Mouse (Mus musculus) brain, embryonic 18.5 days (tissue): ENCODE data around the gene Csnk2a1.

Source experiments
- DNase-seq: peaks from one replicate; pipeline ENCODE4 v3.0.0-alpha.2; 2012; ENCODE audit warnings: low read depth, low spot score

Gene Csnk2a1

GRCm38 (mm10) chr2:152324842-152325241 is 98.2 kb downstream of the Csnk2a1 start:
- DNase-seq = no peak

- no peak for DNase-seq
Measured at GRCm38 (mm10) chr2:152326157-152326556, 99.5 kb downstream of the Csnk2a1 start.

- no peak for DNase-seq
Measured at GRCm38 (mm10) chr2:152326654-152327053, 100.0 kb downstream of the Csnk2a1 start.

DNA sequence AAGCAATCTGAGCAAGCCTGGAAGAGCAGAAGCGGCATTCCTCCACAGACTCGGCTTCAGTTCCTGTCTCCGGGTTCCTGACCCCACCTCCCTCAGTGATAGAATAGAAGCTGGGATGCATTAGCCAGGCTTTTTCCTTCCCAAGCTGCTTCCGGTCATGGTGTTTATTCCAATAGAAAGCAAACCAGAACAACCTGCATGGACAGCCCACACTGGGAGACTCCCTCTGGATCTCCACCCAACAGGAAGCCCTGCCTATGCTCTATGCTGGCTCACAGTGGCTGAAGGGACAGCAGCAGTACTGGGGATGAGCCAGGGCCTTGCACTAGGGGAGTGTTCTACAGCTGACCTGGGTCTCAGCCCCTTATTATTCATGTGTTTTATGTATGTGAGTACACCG is 101.3 kb downstream of the Csnk2a1 start:
- no peak for DNase-seq

- DNase-seq = no peak
Measured at GRCm38 (mm10) chr2:152330858-152331423, 104.3 kb downstream of the Csnk2a1 start.
